Mouse (Mus musculus): ENCODE data around the gene Ubr1. TPM values are rescaled to one million over a fixed set of nuclear protein-coding genes. Genes with fewer than 3 reads are reported as not detected.

Ubr1 gene
- polyA plus RNA-seq, 2 experiments = 5.1 to 9.3 TPM

DNA sequence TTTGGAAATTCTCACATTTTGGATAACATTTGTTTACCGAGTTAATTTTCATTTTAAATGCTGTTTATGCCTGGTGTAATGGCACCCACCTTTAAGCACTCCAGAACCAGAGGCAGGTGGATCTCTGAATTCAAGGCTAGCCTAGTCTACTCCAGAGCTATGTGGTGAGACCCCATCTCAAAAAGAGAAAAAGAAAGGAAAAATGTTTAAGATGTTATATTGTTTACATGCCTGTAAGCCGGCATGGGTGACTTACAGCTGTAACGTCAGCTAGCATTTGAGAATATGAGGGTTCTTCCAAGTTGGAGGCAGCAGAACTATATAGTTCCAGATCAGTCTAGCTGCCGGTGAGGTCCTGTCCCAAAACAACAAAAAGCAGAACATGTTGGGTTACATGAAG is 1.3 kb upstream of the Ubr1 start:
- DNase-seq (ENCODE audit: low read depth in 3 of 3, low spot score in 3 of 3) (no peak), ATAC-seq (ENCODE audit: insufficient read depth) (no peak)
- Histone ChIP-seq H3K27ac (no peak overlapping the region), H3K4me2 (ENCODE audit: low read depth) (peak overlapping the region; percentile 84), H3K9me3 (ENCODE audit: control insufficient read depth, low read length) (no peaks in the 10 kb centered on the region), H3K9ac (replicated peaks) (no peak overlapping the region), H3K36me3 (replicated peaks; ENCODE audit: control insufficient read depth, insufficient read depth, low read depth) (no peaks in the 10 kb centered on the region), H3K4me3 (ENCODE audit: insufficient read depth in 1 of 2, low read depth in 2 of 2, low read length in 2 of 2) (no peak overlapping the region), H3K27me3 (ENCODE audit: control insufficient read depth, insufficient read depth, low read length) (no peaks in the 10 kb centered on the region), H3K4me1 (replicated peaks; ENCODE audit: control insufficient read depth in 2 of 2, insufficient read depth in 2 of 2, low read length in 1 of 2) (peaks cover 16 to 22% of the 10 kb centered on the region in 2 experiments)
- WGBS (ENCODE audit: insufficient replicate concordance) = 74% methylated on average over 4 of the region's 4 CpGs
- TF ChIP-seq CTCF (IDR thresholded peaks at IDR 0.05; ENCODE audit: low read depth) = no peak
- no peak for TF ChIP-seq EP300 (IDR thresholded peaks at IDR 0.05; ENCODE audit: low read depth)

DNA sequence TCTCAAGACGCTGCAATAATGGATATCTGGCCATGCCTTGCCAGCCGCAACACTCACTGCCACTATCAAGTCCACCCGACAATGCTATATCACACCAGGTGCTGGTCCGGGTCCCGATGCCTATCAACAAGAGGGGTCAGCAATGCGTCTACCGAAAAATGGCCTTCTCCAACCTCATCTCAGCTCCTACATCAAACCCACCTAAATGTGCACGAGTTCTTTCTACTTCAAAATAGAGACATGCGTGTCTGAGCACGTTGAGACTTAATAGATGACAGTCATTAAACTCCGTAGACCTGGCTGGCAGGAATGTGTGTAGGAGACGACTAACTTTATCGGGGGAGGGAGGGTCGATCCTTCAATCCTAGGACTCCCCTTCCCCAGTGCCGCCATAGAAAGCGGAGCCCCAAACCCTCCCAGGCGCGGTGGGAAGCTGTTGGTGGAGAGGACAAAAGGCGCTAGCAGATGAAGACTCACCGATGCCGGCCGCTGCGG is 423 bp downstream of the Ubr1 start:
- peaks cover 8 to 14% of the 10 kb centered on the region in 2 experiments for H3K4me1 ChIP-seq (replicated peaks; ENCODE audit: control insufficient read depth in 2 of 2, insufficient read depth in 2 of 2, low read length in 1 of 2)
- H3K9ac ChIP-seq (replicated peaks) = peak overlapping the region; percentile 90
- no peaks in the 10 kb centered on the region for H3K27me3 ChIP-seq (ENCODE audit: control insufficient read depth, insufficient read depth, low read length)
- H3K4me3 ChIP-seq (ENCODE audit: insufficient read depth in 1 of 2, low read depth in 2 of 2, low read length in 2 of 2) = peak overlapping the region; percentile 63 to 93
- TF ChIP-seq EP300 (IDR thresholded peaks at IDR 0.05; ENCODE audit: low read depth) (no peak), CTCF (IDR thresholded peaks at IDR 0.05; ENCODE audit: low read depth) (no peak)
- no peaks in the 10 kb centered on the region for H3K9me3 ChIP-seq (ENCODE audit: control insufficient read depth, low read length)
- H3K36me3 ChIP-seq (replicated peaks; ENCODE audit: control insufficient read depth, insufficient read depth, low read depth) = no peaks in the 10 kb centered on the region
- DNase-seq (ENCODE audit: low read depth in 3 of 3, low spot score in 3 of 3) = peak in 2 of 3 experiments; percentile 23 to 30
- peak; percentile 51 for ATAC-seq (ENCODE audit: insufficient read depth)
- WGBS (ENCODE audit: insufficient replicate concordance) = under 1% methylated on average over 23 of the region's 23 CpGs
- H3K27ac ChIP-seq = peak overlapping the region; percentile 90
- H3K4me2 ChIP-seq (ENCODE audit: low read depth) = peak overlapping the region; percentile 84

DNA sequence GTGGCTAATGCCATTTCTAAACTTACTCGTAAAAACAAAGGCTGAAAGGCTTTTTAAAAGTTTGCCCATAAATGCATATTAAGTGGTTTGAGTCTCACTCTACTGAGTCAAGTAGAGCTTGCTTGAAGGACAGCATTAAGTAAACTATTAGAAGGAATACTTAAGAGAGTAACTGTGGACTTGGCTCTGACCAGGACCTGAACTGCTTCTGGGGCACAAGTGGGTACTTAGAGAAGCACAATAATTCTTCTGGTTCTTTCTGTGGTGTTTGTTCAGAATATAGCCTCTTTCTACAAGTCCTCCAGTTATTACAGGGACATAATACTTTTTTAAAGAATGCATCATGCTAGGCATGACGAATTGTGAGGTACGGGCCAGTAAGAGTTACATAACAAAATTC is 5.0 kb downstream of the Ubr1 start:
- Histone ChIP-seq H3K4me2 (ENCODE audit: low read depth) (no peak overlapping the region), H3K4me1 (replicated peaks; ENCODE audit: control insufficient read depth in 2 of 2, insufficient read depth in 2 of 2, low read length in 1 of 2) (peaks cover 0 to 9% of the 10 kb centered on the region in 2 experiments; a peak in 3 of 4 replicates), H3K9ac (replicated peaks) (no peak overlapping the region), H3K27me3 (ENCODE audit: control insufficient read depth, insufficient read depth, low read length) (no peaks in the 10 kb centered on the region), H3K27ac (no peak overlapping the region), H3K4me3 (ENCODE audit: insufficient read depth in 1 of 2, low read depth in 2 of 2, low read length in 2 of 2) (no peak overlapping the region), H3K36me3 (replicated peaks; ENCODE audit: control insufficient read depth, insufficient read depth, low read depth) (peaks cover 7% of the 10 kb centered on the region), H3K9me3 (ENCODE audit: control insufficient read depth, low read length) (no peaks in the 10 kb centered on the region)
- ATAC-seq (ENCODE audit: insufficient read depth) (no peak), DNase-seq (ENCODE audit: low read depth in 3 of 3, low spot score in 3 of 3) (no peak)
- WGBS (ENCODE audit: insufficient replicate concordance) = 84% methylated on average over 3 of the region's 3 CpGs
- no peak for TF ChIP-seq CTCF (IDR thresholded peaks at IDR 0.05; ENCODE audit: low read depth)
- TF ChIP-seq EP300 (IDR thresholded peaks at IDR 0.05; ENCODE audit: low read depth) = no peak

DNA sequence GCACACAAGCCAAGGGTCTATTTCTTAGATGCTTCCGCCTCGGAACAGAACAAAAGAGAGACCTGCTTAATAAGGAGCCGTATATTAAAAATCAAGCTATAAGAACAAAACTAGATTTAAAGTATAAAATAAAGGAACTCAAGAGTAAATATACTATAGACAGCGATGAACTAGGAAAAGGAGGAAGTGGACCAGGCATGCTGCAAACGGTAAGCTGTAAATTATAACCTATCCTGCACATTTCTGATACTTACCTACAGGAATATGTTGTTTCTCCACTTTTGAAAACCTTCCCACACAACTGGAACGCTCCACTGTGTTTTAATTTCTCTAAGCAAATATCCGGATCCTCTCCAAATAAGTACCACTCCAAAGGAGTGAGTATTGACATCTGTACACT is 7.4 kb downstream of the Ubr1 start:
- no peak overlapping the region for H3K27ac ChIP-seq
- no peak for DNase-seq (ENCODE audit: low read depth in 3 of 3, low spot score in 3 of 3)
- no peak overlapping the region for H3K4me3 ChIP-seq (ENCODE audit: insufficient read depth in 1 of 2, low read depth in 2 of 2, low read length in 2 of 2)
- H3K9ac ChIP-seq (replicated peaks) = no peak overlapping the region
- no peak overlapping the region for H3K4me2 ChIP-seq (ENCODE audit: low read depth)
- H3K27me3 ChIP-seq (ENCODE audit: control insufficient read depth, insufficient read depth, low read length) = no peaks in the 10 kb centered on the region
- no peaks in the 10 kb centered on the region for H3K9me3 ChIP-seq (ENCODE audit: control insufficient read depth, low read length)
- peaks cover 10% of the 10 kb centered on the region for H3K36me3 ChIP-seq (replicated peaks; ENCODE audit: control insufficient read depth, insufficient read depth, low read depth)
- 77% methylated on average over 7 of the region's 7 CpGs for WGBS (ENCODE audit: insufficient replicate concordance)
- ATAC-seq (ENCODE audit: insufficient read depth) = no peak
- TF ChIP-seq EP300 (IDR thresholded peaks at IDR 0.05; ENCODE audit: low read depth) (no peak), CTCF (IDR thresholded peaks at IDR 0.05; ENCODE audit: low read depth) (no peak)
- H3K4me1 ChIP-seq (replicated peaks; ENCODE audit: control insufficient read depth in 2 of 2, insufficient read depth in 2 of 2, low read length in 1 of 2) = no peaks in the 10 kb centered on the region

DNA sequence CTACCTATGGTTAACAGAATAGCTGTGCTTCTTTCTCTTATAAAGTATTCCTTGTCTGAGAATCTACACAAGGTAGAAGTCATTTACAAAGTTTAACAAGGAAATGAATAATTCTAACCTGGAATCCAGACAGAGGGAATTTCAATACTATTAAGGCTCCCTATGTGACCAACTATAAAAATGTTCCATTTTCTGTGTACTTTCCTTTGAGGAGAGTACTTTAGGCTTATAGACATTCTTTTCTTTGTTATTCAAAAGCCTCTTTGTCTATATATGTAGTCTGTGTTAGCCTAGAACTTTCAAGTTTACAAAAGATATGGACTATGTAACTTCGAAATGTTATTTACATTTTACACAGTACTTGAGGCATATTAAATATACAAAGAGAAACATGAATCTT is 10.3 kb downstream of the Ubr1 start:
- no peaks in the 10 kb centered on the region for H3K9me3 ChIP-seq (ENCODE audit: control insufficient read depth, low read length)
- DNase-seq (ENCODE audit: low read depth in 3 of 3, low spot score in 3 of 3) (no peak), ATAC-seq (ENCODE audit: insufficient read depth) (no peak)
- H3K9ac ChIP-seq (replicated peaks) = no peak overlapping the region
- no peak overlapping the region for H3K4me3 ChIP-seq (ENCODE audit: insufficient read depth in 1 of 2, low read depth in 2 of 2, low read length in 2 of 2)
- 88% methylated on average over 1 of the region's 1 CpGs for WGBS (ENCODE audit: insufficient replicate concordance)
- no peak overlapping the region for H3K4me2 ChIP-seq (ENCODE audit: low read depth)
- no peaks in the 10 kb centered on the region for H3K27me3 ChIP-seq (ENCODE audit: control insufficient read depth, insufficient read depth, low read length)
- no peak for TF ChIP-seq EP300 (IDR thresholded peaks at IDR 0.05; ENCODE audit: low read depth)
- no peak for TF ChIP-seq CTCF (IDR thresholded peaks at IDR 0.05; ENCODE audit: low read depth)
- no peak overlapping the region for H3K27ac ChIP-seq
- H3K4me1 ChIP-seq (replicated peaks; ENCODE audit: control insufficient read depth in 2 of 2, insufficient read depth in 2 of 2, low read length in 1 of 2) = no peaks in the 10 kb centered on the region
- peaks cover 10% of the 10 kb centered on the region for H3K36me3 ChIP-seq (replicated peaks; ENCODE audit: control insufficient read depth, insufficient read depth, low read depth)

Data from liver, embryonic 14.5 days (tissue).